Mouse (Mus musculus) heart, adult 2 months (tissue): ENCODE data around the gene Glmp. TPM values are rescaled to one million over a fixed set of nuclear protein-coding genes. Genes with fewer than 3 reads are reported as not detected.
"Not testable (repeated sequence)": the region's sequence is repeated elsewhere in the genome, so short reads cannot be mapped to it uniquely, and the experiment has no call there.

Source experiments
- DNase-seq, 2 experiments: peaks; one replicate each; pipeline ENCODE4 v3.0.0; 2021
- H3K27ac ChIP-seq: fragments of 200-600 bp; 2 replicates; pipeline ENCODE4 v1.8.1; 2022
- H3K27me3 ChIP-seq: fragments of 200-500 bp; 2 replicates; pipeline ENCODE4 v1.6.1; 2012; ENCODE audit warnings: mild to moderate bottlenecking, low read length, inconsistent platforms, mixed read lengths; ENCODE audit not compliant: control insufficient read depth, insufficient read depth
- H3K36me3 ChIP-seq: fragments of 200-500 bp; 2 replicates; pipeline ENCODE4 v1.6.1; 2012; ENCODE audit warnings: low read length, inconsistent platforms; ENCODE audit not compliant: control insufficient read depth, insufficient read depth
- H3K4me1 ChIP-seq: fragments of 200-500 bp; 2 replicates; pipeline ENCODE4 v1.6.1; 2011; ENCODE audit warnings: low read length; ENCODE audit not compliant: control insufficient read depth, insufficient read depth
- H3K4me3 ChIP-seq: fragments of 200-600 bp; 2 replicates; pipeline ENCODE4 v1.8.1; 2022
- H3K79me2 ChIP-seq: fragments of 200-500 bp; replicated peaks from 2 replicates; pipeline ENCODE4 v1.6.1; 2012; ENCODE audit warnings: mild to moderate bottlenecking, inconsistent platforms, low read length, moderate library complexity, mixed read lengths; ENCODE audit not compliant: control insufficient read depth, insufficient read depth
- H3K9ac ChIP-seq: fragments of 200-500 bp; 2 replicates; pipeline ENCODE4 v1.6.1; 2012; ENCODE audit warnings: low read depth, mild to moderate bottlenecking, control low read depth, inconsistent platforms, low read length, mixed read lengths
- WGBS: fragments of 180-500 bp; shearing (Covaris S2); methylation state at CpG from one replicate; pipeline ENCODE4 v1.1.7; 2018; 5-methylcytosine and 5-hydroxymethylcytosine counted together
- intact Hi-C: fragments of 180-260 bp; cut with DNase I; formaldehyde crosslinking; loops from one replicate; pipeline ENCODE4 v1.15.1; 2025
- polyA plus RNA-seq: library from polyadenylated mRNA; depleted of rRNA; stranded (reverse); fragments of >200 nt; gene quantifications from 2 replicates; pipeline ENCODE4 v1.2.3, GENCODE M21; 2012; rRNA removed
- total RNA-seq, 2 experiments: library from RNA; stranded (reverse); gene quantifications; 2 replicates each; pipeline ENCODE4 v1.2.3; 2021

Gene Glmp
- total and polyA plus RNA-seq, 3 experiments, result 75.6 to 98.0 (median 80.9) TPM

- H3K4me3 ChIP-seq, H3K79me2 ChIP-seq, H3K36me3 ChIP-seq, H3K27me3 ChIP-seq, H3K9ac ChIP-seq, DNase-seq, H3K4me1 ChIP-seq, H3K27ac ChIP-seq, intact Hi-C loops: not testable (repeated sequence)
- 14% methylated on average over 19 of the region's 19 CpGs for WGBS
Measured at GRCm38 (mm10) chr3:88375750-88376626, 51.2 kb downstream of the Glmp start.

- H3K4me3 ChIP-seq, H3K36me3 ChIP-seq, H3K27me3 ChIP-seq, intact Hi-C loops, H3K4me1 ChIP-seq, H3K79me2 ChIP-seq, H3K27ac ChIP-seq, H3K9ac ChIP-seq, DNase-seq: not testable (repeated sequence)
- 30% methylated on average over 6 of the region's 7 CpGs for WGBS
Measured at GRCm38 (mm10) chr3:88376644-88377043, 51.8 kb downstream of the Glmp start.

GRCm38 (mm10) chr3:88378599-88378998 lies 53.8 kb downstream of the Glmp start, which contains the start of gene Bglap2:
Gene Bglap2 (minus strand): TSS chr3:88378699.
- intact Hi-C loops, H3K9ac ChIP-seq: not testable (repeated sequence)

More at GRCm38 (mm10) chr3:88378599-88378998, 53.8 kb downstream of the Glmp start, which contains the start of gene Bglap2:
- DNase-seq, H3K27ac ChIP-seq, H3K79me2 ChIP-seq, H3K36me3 ChIP-seq, H3K4me1 ChIP-seq, H3K4me3 ChIP-seq, H3K27me3 ChIP-seq: not testable (repeated sequence)
- 74% methylated on average over 5 of the region's 5 CpGs for WGBS

Other genes starting within 250 kb of the Glmp start
- not detected for gene Ttc24, start 246.7 kb upstream of the Glmp start, total RNA-seq
- gene Ttc24, start 246.7 kb upstream of the Glmp start, polyA plus RNA-seq, result 0.29 TPM in 1 of 2 replicates, not detected in the other
- gene Iqgap3, start 243.1 kb upstream of the Glmp start, total RNA-seq, result under 1 TPM; 0.21 to 0.45 TPM
- 0.64 and 1.1 TPM in 2 replicates for gene Iqgap3, start 243.1 kb upstream of the Glmp start, polyA plus RNA-seq
- 100 to 1,000 TPM; 118 to 129 TPM for gene Mef2d, start 182.7 kb upstream of the Glmp start, total RNA-seq
- 119 and 122 TPM in 2 replicates for gene Mef2d, start 182.7 kb upstream of the Glmp start, polyA plus RNA-seq
- gene Rhbg, start 70.3 kb upstream of the Glmp start, total RNA-seq, result not detected
- gene Rhbg, start 70.3 kb upstream of the Glmp start, polyA plus RNA-seq, result 0.20 TPM in 1 of 2 replicates, not detected in the other
- gene Gm38392, start 37.8 kb upstream of the Glmp start, total RNA-seq, result under 1 TPM; 0.26 to 0.27 TPM
- gene Gm38392, start 37.8 kb upstream of the Glmp start, polyA plus RNA-seq, result 0.23 TPM in 1 of 2 replicates, not detected in the other
- 1 to 10 TPM; 5.1 to 8.6 TPM for gene Tsacc, start 28.0 kb upstream of the Glmp start, total RNA-seq
- 4.8 and 8.7 TPM in 2 replicates for gene Tsacc, start 28.0 kb upstream of the Glmp start, polyA plus RNA-seq
- gene Cct3, start 27.9 kb upstream of the Glmp start, total RNA-seq, result 100 to 1,000 TPM; 169 to 172 TPM
- gene Cct3, start 27.9 kb upstream of the Glmp start, polyA plus RNA-seq, result 124 and 183 TPM in 2 replicates
- 1 to 10 TPM; 1.6 to 1.7 TPM for gene Tmem79, start 11.1 kb downstream of the Glmp start, total RNA-seq
- gene Tmem79, start 11.1 kb downstream of the Glmp start, polyA plus RNA-seq, result 2.3 and 3.5 TPM in 2 replicates
- gene Smg5, start 11.2 kb downstream of the Glmp start, total RNA-seq, result 10 to 100 TPM; 42.7 to 45.8 TPM
- gene Smg5, start 11.2 kb downstream of the Glmp start, polyA plus RNA-seq, result 44.4 and 66.9 TPM in 2 replicates
- gene Paqr6, start 39.6 kb downstream of the Glmp start, total RNA-seq, result under 1 TPM; 0.44 to 0.57 TPM
- 5.0 and 7.5 TPM in 2 replicates for gene Paqr6, start 39.6 kb downstream of the Glmp start, polyA plus RNA-seq
- gene Bglap3, start 47.7 kb downstream of the Glmp start, total RNA-seq, result not detected
- not detected in 2 replicates for gene Bglap3, start 47.7 kb downstream of the Glmp start, polyA plus RNA-seq
- not detected for gene Bglap2, start 53.7 kb downstream of the Glmp start, total RNA-seq
- 0.84 and 0.85 TPM in 2 replicates for gene Bglap2, start 53.7 kb downstream of the Glmp start, polyA plus RNA-seq
- gene Bglap, start 59.4 kb downstream of the Glmp start, total RNA-seq, result not detected
- not detected in 2 replicates for gene Bglap, start 59.4 kb downstream of the Glmp start, polyA plus RNA-seq
- 10 to 100 TPM; 12.4 to 15.9 TPM for gene Pmf1, start 85.3 kb downstream of the Glmp start, total RNA-seq
- 20.8 and 22.3 TPM in 2 replicates for gene Pmf1, start 85.3 kb downstream of the Glmp start, polyA plus RNA-seq
- 10 to 100 TPM; 11.9 to 14.6 TPM for gene Slc25a44, start 100.1 kb downstream of the Glmp start, total RNA-seq
- 19.1 and 25.9 TPM in 2 replicates for gene Slc25a44, start 100.1 kb downstream of the Glmp start, polyA plus RNA-seq
- 1 to 10 TPM; 3.2 to 3.3 TPM for gene Sema4a, start 136.2 kb downstream of the Glmp start, total RNA-seq
- 8.5 and 9.5 TPM in 2 replicates for gene Sema4a, start 136.2 kb downstream of the Glmp start, polyA plus RNA-seq
- gene Lmna, start 184.9 kb downstream of the Glmp start, total RNA-seq, result 100 to 1,000 TPM; 117 to 138 TPM
- gene Lmna, start 184.9 kb downstream of the Glmp start, polyA plus RNA-seq, result 67.3 and 85.2 TPM in 2 replicates
- under 1 TPM; 0.42 to 0.45 TPM for gene Mex3a, start 207.4 kb downstream of the Glmp start, total RNA-seq
- 0.27 and 0.59 TPM in 2 replicates for gene Mex3a, start 207.4 kb downstream of the Glmp start, polyA plus RNA-seq
- gene Rab25, start 223.3 kb downstream of the Glmp start, total RNA-seq, result not detected
- gene Rab25, start 223.3 kb downstream of the Glmp start, polyA plus RNA-seq, result 2.2 TPM in 1 of 2 replicates, not detected in the other
- 100 to 1,000 TPM in 1 of 2 experiments, 10 to 100 TPM in 1; 94.3 to 104 TPM for gene Lamtor2, start 228.1 kb downstream of the Glmp start, total RNA-seq
- gene Lamtor2, start 228.1 kb downstream of the Glmp start, polyA plus RNA-seq, result 118 TPM in 2 replicates
- gene Ubqln4, start 228.7 kb downstream of the Glmp start, total RNA-seq, result 10 to 100 TPM; 70.1 to 76.5 TPM
- 69.3 and 86.7 TPM in 2 replicates for gene Ubqln4, start 228.7 kb downstream of the Glmp start, polyA plus RNA-seq